Mouse (Mus musculus): ENCODE data around the gene Speer4c. TPM values are rescaled to one million over a fixed set of nuclear protein-coding genes. Genes with fewer than 3 reads are reported as not detected.
"Not testable (repeated sequence)": the region's sequence is repeated elsewhere in the genome, so short reads cannot be mapped to it uniquely, and the experiment has no call there.

Speer4c gene
- total and polyA plus RNA-seq, 3 experiments, result not detected

GRCm38 (mm10) chr5:15689659-15690213 is 24.3 kb downstream of the Speer4c start:
- H3K9ac ChIP-seq (ENCODE audit: insufficient read depth, low read depth), result not testable (repeated sequence)

GRCm38 (mm10) chr5:15688874-15689658 is 25.0 kb downstream of the Speer4c start:
- H3K4me1 ChIP-seq (ENCODE audit: control insufficient read depth in 1 of 2, insufficient read depth in 2 of 2); H3K27me3 ChIP-seq (replicated peaks); H3K4me3 ChIP-seq (replicated peaks in 1 of 3; ENCODE audit: low read depth in 2 of 3, low read length in 2 of 3, poor library complexity in 1 of 3); H3K4me2 ChIP-seq (ENCODE audit: insufficient read depth, low read depth, poor library complexity, severe bottlenecking); in situ Hi-C loops (cut with MboI; ENCODE audit: low pct_ligation_motif_present, low pct_unique_long_range_greater_than_20kb, low sequenced_read_pairs); H3K9ac ChIP-seq (ENCODE audit: insufficient read depth, low read depth); dilution Hi-C loops (cut with MboI; ENCODE audit: extremely low pct_ligation_motif_present, extremely low pct_unique_long_range_greater_than_20kb, low sequenced_read_pairs); H3K9me3 ChIP-seq (replicated peaks; ENCODE audit: low read length); H3K36me3 ChIP-seq (replicated peaks in 1 of 2; ENCODE audit: control insufficient read depth in 1 of 2, insufficient read depth in 1 of 2, low read length in 1 of 2); H3K27ac ChIP-seq (ENCODE audit: insufficient read depth, low read depth); H3K79me2 ChIP-seq (replicated peaks; ENCODE audit: control insufficient read depth, extremely low read depth, insufficient read depth, poor library complexity, severe bottlenecking); DNase-seq (ENCODE audit: extremely low read depth): not testable (repeated sequence)

More at GRCm38 (mm10) chr5:15689659-15690213, 24.3 kb downstream of the Speer4c start:
- in situ Hi-C loops (cut with MboI; ENCODE audit: low pct_ligation_motif_present, low pct_unique_long_range_greater_than_20kb, low sequenced_read_pairs); H3K79me2 ChIP-seq (replicated peaks; ENCODE audit: control insufficient read depth, extremely low read depth, insufficient read depth, poor library complexity, severe bottlenecking); dilution Hi-C loops (cut with MboI; ENCODE audit: extremely low pct_ligation_motif_present, extremely low pct_unique_long_range_greater_than_20kb, low sequenced_read_pairs); H3K4me2 ChIP-seq (ENCODE audit: insufficient read depth, low read depth, poor library complexity, severe bottlenecking); H3K9me3 ChIP-seq (replicated peaks; ENCODE audit: low read length); H3K36me3 ChIP-seq (replicated peaks in 1 of 2; ENCODE audit: control insufficient read depth in 1 of 2, insufficient read depth in 1 of 2, low read length in 1 of 2); H3K27me3 ChIP-seq (replicated peaks); H3K4me3 ChIP-seq (replicated peaks in 1 of 3; ENCODE audit: low read depth in 2 of 3, low read length in 2 of 3, poor library complexity in 1 of 3); DNase-seq (ENCODE audit: extremely low read depth); H3K4me1 ChIP-seq (ENCODE audit: control insufficient read depth in 1 of 2, insufficient read depth in 2 of 2); H3K27ac ChIP-seq (ENCODE audit: insufficient read depth, low read depth): not testable (repeated sequence)

- in situ Hi-C loops (cut with MboI; ENCODE audit: low pct_ligation_motif_present, low pct_unique_long_range_greater_than_20kb, low sequenced_read_pairs); H3K27ac ChIP-seq (ENCODE audit: insufficient read depth, low read depth); H3K4me2 ChIP-seq (ENCODE audit: insufficient read depth, low read depth, poor library complexity, severe bottlenecking); H3K9ac ChIP-seq (ENCODE audit: insufficient read depth, low read depth); H3K27me3 ChIP-seq (replicated peaks); H3K9me3 ChIP-seq (replicated peaks; ENCODE audit: low read length); H3K79me2 ChIP-seq (replicated peaks; ENCODE audit: control insufficient read depth, extremely low read depth, insufficient read depth, poor library complexity, severe bottlenecking); H3K4me3 ChIP-seq (replicated peaks in 1 of 3; ENCODE audit: low read depth in 2 of 3, low read length in 2 of 3, poor library complexity in 1 of 3); H3K4me1 ChIP-seq (ENCODE audit: control insufficient read depth in 1 of 2, insufficient read depth in 2 of 2); DNase-seq (ENCODE audit: extremely low read depth); dilution Hi-C loops (cut with MboI; ENCODE audit: extremely low pct_ligation_motif_present, extremely low pct_unique_long_range_greater_than_20kb, low sequenced_read_pairs); H3K36me3 ChIP-seq (replicated peaks in 1 of 2; ENCODE audit: control insufficient read depth in 1 of 2, insufficient read depth in 1 of 2, low read length in 1 of 2): not testable (repeated sequence)
Observed at GRCm38 (mm10) chr5:15681301-15682035, 32.6 kb downstream of the Speer4c start.

GRCm38 (mm10) chr5:15679980-15680949 is 33.8 kb downstream of the Speer4c start:
- H3K27me3 ChIP-seq (replicated peaks); H3K9ac ChIP-seq (ENCODE audit: insufficient read depth, low read depth); H3K36me3 ChIP-seq (replicated peaks in 1 of 2; ENCODE audit: control insufficient read depth in 1 of 2, insufficient read depth in 1 of 2, low read length in 1 of 2); H3K9me3 ChIP-seq (replicated peaks; ENCODE audit: low read length); in situ Hi-C loops (cut with MboI; ENCODE audit: low pct_ligation_motif_present, low pct_unique_long_range_greater_than_20kb, low sequenced_read_pairs); H3K4me2 ChIP-seq (ENCODE audit: insufficient read depth, low read depth, poor library complexity, severe bottlenecking); H3K79me2 ChIP-seq (replicated peaks; ENCODE audit: control insufficient read depth, extremely low read depth, insufficient read depth, poor library complexity, severe bottlenecking); H3K4me1 ChIP-seq (ENCODE audit: control insufficient read depth in 1 of 2, insufficient read depth in 2 of 2); dilution Hi-C loops (cut with MboI; ENCODE audit: extremely low pct_ligation_motif_present, extremely low pct_unique_long_range_greater_than_20kb, low sequenced_read_pairs); DNase-seq (ENCODE audit: extremely low read depth); H3K4me3 ChIP-seq (replicated peaks in 1 of 3; ENCODE audit: low read depth in 2 of 3, low read length in 2 of 3, poor library complexity in 1 of 3); H3K27ac ChIP-seq (ENCODE audit: insufficient read depth, low read depth): not testable (repeated sequence)

- H3K4me2 ChIP-seq (ENCODE audit: insufficient read depth, low read depth, poor library complexity, severe bottlenecking); H3K9me3 ChIP-seq (replicated peaks; ENCODE audit: low read length); dilution Hi-C loops (cut with MboI; ENCODE audit: extremely low pct_ligation_motif_present, extremely low pct_unique_long_range_greater_than_20kb, low sequenced_read_pairs); H3K27ac ChIP-seq (ENCODE audit: insufficient read depth, low read depth); H3K4me1 ChIP-seq (ENCODE audit: control insufficient read depth in 1 of 2, insufficient read depth in 2 of 2); H3K79me2 ChIP-seq (replicated peaks; ENCODE audit: control insufficient read depth, extremely low read depth, insufficient read depth, poor library complexity, severe bottlenecking); H3K36me3 ChIP-seq (replicated peaks in 1 of 2; ENCODE audit: control insufficient read depth in 1 of 2, insufficient read depth in 1 of 2, low read length in 1 of 2); in situ Hi-C loops (cut with MboI; ENCODE audit: low pct_ligation_motif_present, low pct_unique_long_range_greater_than_20kb, low sequenced_read_pairs); H3K4me3 ChIP-seq (replicated peaks in 1 of 3; ENCODE audit: low read depth in 2 of 3, low read length in 2 of 3, poor library complexity in 1 of 3); H3K27me3 ChIP-seq (replicated peaks); DNase-seq (ENCODE audit: extremely low read depth); H3K9ac ChIP-seq (ENCODE audit: insufficient read depth, low read depth): not testable (repeated sequence)
Observed at GRCm38 (mm10) chr5:15678907-15679306, 35.2 kb downstream of the Speer4c start.
